Mouse (Mus musculus) liver, adult 2 months (tissue): ENCODE data around the gene Dlx5. TPM values are rescaled to one million over a fixed set of nuclear protein-coding genes. Genes with fewer than 3 reads are reported as not detected.

ENCODE experiments used
- DNase-seq: peaks from one replicate; pipeline ENCODE4 v3.0.0-alpha.2; 2011; ENCODE audit warnings: low read depth, low spot score; ENCODE audit errors: extremely low read depth
- H3K27ac ChIP-seq: fragments of 200-500 bp; replicated peaks from 2 replicates; pipeline ENCODE4 v1.5.1; 2012; ENCODE audit warnings: low read depth, mild to moderate bottlenecking, control low read depth, inconsistent platforms, low read length; ENCODE audit not compliant: insufficient read depth
- H3K27me3 ChIP-seq: fragments of 200-500 bp; 2 replicates; pipeline ENCODE4 v1.6.1; 2012; ENCODE audit warnings: mild to moderate bottlenecking, moderate library complexity, low read length, inconsistent platforms; ENCODE audit not compliant: control insufficient read depth, insufficient read depth
- H3K36me3 ChIP-seq: fragments of 200-500 bp; 2 replicates; pipeline ENCODE4 v1.6.1; 2012; ENCODE audit warnings: low read length, inconsistent platforms; ENCODE audit not compliant: control insufficient read depth, insufficient read depth
- H3K4me1 ChIP-seq: fragments of 200-500 bp; 2 replicates; pipeline ENCODE4 v1.6.1; 2011; ENCODE audit warnings: low read length; ENCODE audit not compliant: control insufficient read depth, insufficient read depth
- H3K4me3 ChIP-seq: fragments of 200-500 bp; 2 replicates; pipeline ENCODE4 v1.5.1; 2011; ENCODE audit warnings: low read depth, mild to moderate bottlenecking, control low read depth, low read length, moderate library complexity; ENCODE audit not compliant: insufficient read depth
- H3K79me2 ChIP-seq: fragments of 200-500 bp; 2 replicates; pipeline ENCODE4 v1.6.1; 2012; ENCODE audit warnings: inconsistent platforms, mild to moderate bottlenecking, low read length, moderate library complexity; ENCODE audit not compliant: control insufficient read depth, insufficient read depth
- H3K9ac ChIP-seq: fragments of 200-500 bp; 2 replicates; pipeline ENCODE4 v1.6.1; 2012; ENCODE audit warnings: low read depth, mild to moderate bottlenecking, control low read depth, inconsistent platforms, low read length
- CTCF ChIP-seq: fragments of 200-500 bp; IDR thresholded peaks from 2 replicates; pipeline ENCODE4 v1.5.1; 2011; ENCODE audit warnings: low read depth, low read length, control low read depth
- POLR2A ChIP-seq: fragments of 200-500 bp; IDR thresholded peaks from 2 replicates; pipeline ENCODE4 v1.6.1; 2011; ENCODE audit warnings: low read length, control low read depth; ENCODE audit not compliant: insufficient read depth; ENCODE audit errors: extremely low read depth
- WGBS: fragments of 180-500 bp; shearing (Covaris S2); methylation state at CpG from one replicate; pipeline ENCODE4 v1.1.7; 2018; 5-methylcytosine and 5-hydroxymethylcytosine counted together
- polyA plus RNA-seq: library from polyadenylated mRNA; depleted of rRNA; stranded (reverse); fragments of >200 nt; gene quantifications from 2 replicates; pipeline ENCODE4 v1.2.3, GENCODE M21; 2012
- total RNA-seq: library from RNA; depleted of rRNA; stranded (reverse); fragments of >200 nt; gene quantifications from 2 replicates; pipeline ENCODE4 v1.2.3, GENCODE M21; 2014

Dlx5 gene
- total and polyA plus RNA-seq, 2 experiments, result not detected

- no peak for DNase-seq
- H3K36me3 ChIP-seq, result no peaks in the 10 kb centered on the region
- H3K79me2 ChIP-seq, result no peaks in the 10 kb centered on the region
- H3K27me3 ChIP-seq, result peaks cover 30% of the 10 kb centered on the region
- no peak overlapping the region for H3K4me3 ChIP-seq
- H3K4me1 ChIP-seq, result peaks cover 7% of the 10 kb centered on the region; the same call in 1 of the 2 replicates
- no peak overlapping the region for H3K27ac ChIP-seq
- no peak overlapping the region for H3K9ac ChIP-seq
- TF ChIP-seq POLR2A (no peak), CTCF (no peak)
- WGBS, result 4% methylated on average over 21 of the region's 21 CpGs
Measured at GRCm38 (mm10) chr6:6859950-6860410, 21.9 kb downstream of the Dlx5 start.

GRCm38 (mm10) chr6:6859111-6859949, 22.6 kb downstream of the Dlx5 start:
- no peak overlapping the region for H3K4me3 ChIP-seq
- TF ChIP-seq POLR2A (no peak), CTCF (no peak)
- no peaks in the 10 kb centered on the region for H3K36me3 ChIP-seq
- H3K4me1 ChIP-seq, result peaks cover 7% of the 10 kb centered on the region; the same call in 1 of the 2 replicates
- no peak overlapping the region for H3K27ac ChIP-seq
- no peaks in the 10 kb centered on the region for H3K79me2 ChIP-seq
- DNase-seq, result no peak
- WGBS, result 6% methylated on average over 19 of the region's 19 CpGs
- H3K9ac ChIP-seq, result no peak overlapping the region
- peaks cover 33% of the 10 kb centered on the region for H3K27me3 ChIP-seq

- H3K27ac ChIP-seq, result no peak overlapping the region
- WGBS, result 0% methylated on average over 1 of the region's 1 CpGs
- H3K79me2 ChIP-seq, result no peaks in the 10 kb centered on the region
- H3K4me1 ChIP-seq, result peaks cover 7% of the 10 kb centered on the region; the same call in 1 of the 2 replicates
- no peaks in the 10 kb centered on the region for H3K36me3 ChIP-seq
- no peak overlapping the region for H3K9ac ChIP-seq
- peaks cover 29% of the 10 kb centered on the region for H3K27me3 ChIP-seq
- TF ChIP-seq POLR2A (no peak), CTCF (no peak)
- DNase-seq, result no peak
- H3K4me3 ChIP-seq, result no peak overlapping the region
Measured at GRCm38 (mm10) chr6:6858571-6858970, 23.3 kb downstream of the Dlx5 start.

- Histone ChIP-seq H3K4me1 (peaks cover 4% of the 10 kb centered on the region; the same call in 1 of the 2 replicates), H3K4me3 (no peak overlapping the region), H3K36me3 (no peaks in the 10 kb centered on the region), H3K9ac (no peak overlapping the region), H3K27me3 (peaks cover 23% of the 10 kb centered on the region), H3K27ac (no peak overlapping the region), H3K79me2 (no peaks in the 10 kb centered on the region)
- no peak for DNase-seq
- no peak for TF ChIP-seq CTCF
- 14% methylated on average over 2 of the region's 2 CpGs for WGBS
Measured at GRCm38 (mm10) chr6:6857766-6858165, 24.1 kb downstream of the Dlx5 start.

GRCm38 (mm10) chr6:6856881-6857280, 25.0 kb downstream of the Dlx5 start:
- Histone ChIP-seq H3K4me1 (no peaks in the 10 kb centered on the region), H3K9ac (no peak overlapping the region), H3K36me3 (no peaks in the 10 kb centered on the region), H3K79me2 (no peaks in the 10 kb centered on the region), H3K27me3 (peaks cover 19% of the 10 kb centered on the region), H3K4me3 (no peak overlapping the region), H3K27ac (no peak overlapping the region)
- WGBS, result 8% methylated on average over 4 of the region's 4 CpGs
- TF ChIP-seq CTCF (no peak), POLR2A (no peak)
- no peak for DNase-seq

- Histone ChIP-seq H3K27me3 (peaks cover 20% of the 10 kb centered on the region), H3K9ac (no peak overlapping the region), H3K4me3 (no peak overlapping the region), H3K4me1 (no peaks in the 10 kb centered on the region), H3K79me2 (no peaks in the 10 kb centered on the region), H3K27ac (no peak overlapping the region), H3K36me3 (no peaks in the 10 kb centered on the region)
- WGBS, result 1% methylated on average over 20 of the region's 20 CpGs
- TF ChIP-seq CTCF (no peak), POLR2A (no peak)
- DNase-seq, result no peak
Measured at GRCm38 (mm10) chr6:6856316-6856715, 25.6 kb downstream of the Dlx5 start.
